Mouse (Mus musculus): Measurements from ENCODE around the gene Fam69a.
"Not testable (repeated sequence)": the region's sequence is repeated elsewhere in the genome, so short reads cannot be mapped to it uniquely, and the experiment has no call there.

Fam69a gene

GRCm38 (mm10) chr5:107946475-107946874, 40.4 kb downstream of the Fam69a start:
- no peak for DNase-seq (ENCODE audit: low spot score)

GRCm38 (mm10) chr5:107943526-107943925, 43.4 kb downstream of the Fam69a start:
- DNase-seq (ENCODE audit: low spot score), result no peak

- no peak for DNase-seq (ENCODE audit: low spot score)
These were observed 43.9 kb downstream of the Fam69a start for GRCm38 (mm10) chr5:107942941-107943340.

- DNase-seq (ENCODE audit: low spot score), result no peak
These were observed 45.7 kb downstream of the Fam69a start for GRCm38 (mm10) chr5:107941222-107941621.

- DNase-seq (ENCODE audit: low spot score), result no peak
These were observed 47.2 kb downstream of the Fam69a start for GRCm38 (mm10) chr5:107939701-107940100.

- DNase-seq (ENCODE audit: low spot score), result no peak
These were observed 48.0 kb downstream of the Fam69a start for GRCm38 (mm10) chr5:107938886-107939285.

GRCm38 (mm10) chr5:107938483-107938882, 48.4 kb downstream of the Fam69a start:
- not testable (repeated sequence) for DNase-seq (ENCODE audit: low spot score)

GRCm38 (mm10) chr5:107936625-107937389, 50.1 kb downstream of the Fam69a start:
- DNase-seq (ENCODE audit: low spot score), result no peak

- no peak for DNase-seq (ENCODE audit: low spot score)
These were observed 51.9 kb downstream of the Fam69a start for GRCm38 (mm10) chr5:107934770-107935543.

- DNase-seq (ENCODE audit: low spot score), result no peak
These were observed 53.5 kb downstream of the Fam69a start for GRCm38 (mm10) chr5:107933202-107933974.

GRCm38 (mm10) chr5:107932556-107932955, 54.3 kb downstream of the Fam69a start:
- DNase-seq (ENCODE audit: low spot score), result no peak

- DNase-seq (ENCODE audit: low spot score), result no peak
These were observed 60.2 kb downstream of the Fam69a start for GRCm38 (mm10) chr5:107926550-107927249.

- no peak for DNase-seq (ENCODE audit: low spot score)
These were observed 62.3 kb downstream of the Fam69a start for GRCm38 (mm10) chr5:107924564-107924963.

GRCm38 (mm10) chr5:107922836-107923235, 64.0 kb downstream of the Fam69a start:
- no peak for DNase-seq (ENCODE audit: low spot score)

GRCm38 (mm10) chr5:107921400-107922252, 65.3 kb downstream of the Fam69a start:
- no peak for DNase-seq (ENCODE audit: low spot score)

- DNase-seq (ENCODE audit: low spot score), result no peak
These were observed 71.6 kb downstream of the Fam69a start for GRCm38 (mm10) chr5:107915280-107915679.

GRCm38 (mm10) chr5:107911012-107911411, 75.9 kb downstream of the Fam69a start:
- no peak for DNase-seq (ENCODE audit: low spot score)

- DNase-seq (ENCODE audit: low spot score), result no peak
These were observed 76.7 kb downstream of the Fam69a start for GRCm38 (mm10) chr5:107910084-107910616.

- DNase-seq (ENCODE audit: low spot score), result no peak
These were observed 77.2 kb downstream of the Fam69a start for GRCm38 (mm10) chr5:107909668-107910067.

GRCm38 (mm10) chr5:107908514-107909110, 78.3 kb downstream of the Fam69a start:
- no peak for DNase-seq (ENCODE audit: low spot score)
